Mouse (Mus musculus) heart, postnatal 0 days (tissue): ENCODE data around the gene Nat8. TPM values are rescaled to one million over a fixed set of nuclear protein-coding genes. Genes with fewer than 3 reads are reported as not detected.
"Not testable (repeated sequence)": the region's sequence is repeated elsewhere in the genome, so short reads cannot be mapped to it uniquely, and the experiment has no call there.

Experiments used
- ATAC-seq: fragments of 200-750 bp; cut with Nextera tagmentation; 2 replicates; pipeline ENCODE4 v1.8.0; 2017; ENCODE audit warnings: low read depth, moderate number of reproducible peaks, moderate library complexity; ENCODE audit not compliant: insufficient read depth
- DNase-seq: peaks from one replicate; pipeline ENCODE4 v3.0.0-alpha.2; 2016; ENCODE audit warnings: low spot score
- H3K27ac ChIP-seq: fragments of 300-500 bp; sonication (generic); 2 replicates; pipeline ENCODE4 v1.5.1; 2014; ENCODE audit warnings: low read depth, mild to moderate bottlenecking
- H3K27me3 ChIP-seq: fragments of 300-500 bp; sonication (generic); 2 replicates; pipeline ENCODE4 v1.6.1; 2014; ENCODE audit warnings: low read length, mixed read lengths; ENCODE audit not compliant: control insufficient read depth, insufficient read depth
- H3K36me3 ChIP-seq: fragments of 300-500 bp; sonication (generic); replicated peaks from 2 replicates; pipeline ENCODE4 v1.6.1; 2014; ENCODE audit warnings: low read length, mixed read lengths; ENCODE audit not compliant: control insufficient read depth, insufficient read depth
- H3K4me1 ChIP-seq: fragments of 300-500 bp; sonication (generic); 2 replicates; pipeline ENCODE4 v1.6.1; 2014; ENCODE audit warnings: antibody characterized with exemption; ENCODE audit not compliant: control insufficient read depth, insufficient read depth
- H3K4me2 ChIP-seq: fragments of 300-500 bp; sonication (generic); 2 replicates; pipeline ENCODE4 v1.6.1; 2014; ENCODE audit warnings: low read depth, mild to moderate bottlenecking, low read length, moderate library complexity
- H3K4me3 ChIP-seq: fragments of 300-500 bp; sonication (generic); 2 replicates; pipeline ENCODE4 v1.5.1; 2014; ENCODE audit warnings: low read depth, low read length
- H3K9ac ChIP-seq: fragments of 300-500 bp; sonication (generic); replicated peaks from 2 replicates; pipeline ENCODE4 v1.6.1; 2014; ENCODE audit warnings: low read depth, low read length, mixed read lengths
- H3K9me3 ChIP-seq: fragments of 300-500 bp; sonication (generic); replicated peaks from 2 replicates; pipeline ENCODE4 v1.6.1; 2016; ENCODE audit warnings: low read length; ENCODE audit not compliant: control insufficient read depth
- CTCF ChIP-seq: IDR thresholded peaks from 2 replicates; pipeline ENCODE4 v1.5.1; 2016; ENCODE audit warnings: antibody characterized with exemption, control low read depth, low read depth
- EP300 ChIP-seq: IDR thresholded peaks from 2 replicates; pipeline ENCODE4 v1.6.1; 2016; ENCODE audit warnings: antibody characterized with exemption, low read depth
- WGBS: fragments of 180-500 bp; shearing (Covaris S2); extraction: QIAGEN DNeasy Blood & Tissue Kit; methylation state at CpG from one replicate; pipeline ENCODE4 v1.1.7; 2014; 5-methylcytosine and 5-hydroxymethylcytosine counted together
- polyA plus RNA-seq: library from polyadenylated mRNA; unstranded; fragments of >200 nt; fragmentation: Nextera tagmentation; extraction: Ambion mirVana; gene quantifications from 2 replicates; pipeline ENCODE4 v1.2.1, GENCODE M21; 2015
- total RNA-seq: library from RNA; depleted of rRNA; stranded (reverse); fragments of >200 nt; gene quantifications from 2 replicates; pipeline ENCODE4 v1.2.3, GENCODE M21; 2014; ENCODE audit warnings: low replicate concordance

The Nat8 gene
- total and polyA plus RNA-seq, 2 experiments from 2014 or later = not detected

DNA sequence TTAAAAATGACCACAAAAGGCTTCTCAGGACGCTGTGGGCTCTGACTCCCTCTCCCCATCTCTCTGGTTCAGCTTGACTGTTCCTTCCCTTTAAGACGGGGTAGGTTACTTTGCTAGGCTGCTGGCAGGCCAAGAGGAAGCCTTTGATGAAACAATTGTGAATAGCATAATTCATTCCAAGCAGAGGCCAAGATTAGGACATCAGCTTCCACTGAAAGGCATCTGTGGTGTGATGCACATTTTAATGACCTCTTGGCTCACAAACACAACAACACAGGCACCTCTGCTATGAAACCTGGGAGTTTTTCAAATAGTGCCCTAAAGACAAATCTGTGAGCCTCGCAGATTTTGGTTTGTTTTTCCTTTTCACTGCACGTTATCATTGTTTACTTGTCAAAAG, 8.1 kb upstream of the Nat8 start:
- TF ChIP-seq EP300 (no peak), CTCF (no peak)
- no peak overlapping the region for H3K27ac ChIP-seq
- no peaks in the 10 kb centered on the region for H3K9me3 ChIP-seq
- no peaks in the 10 kb centered on the region for H3K36me3 ChIP-seq
- no peak overlapping the region for H3K4me3 ChIP-seq
- ATAC-seq (no peak), DNase-seq (no peak)
- no peak overlapping the region for H3K9ac ChIP-seq
- no peaks in the 10 kb centered on the region for H3K4me1 ChIP-seq
- no peak overlapping the region for H3K4me2 ChIP-seq
- H3K27me3 ChIP-seq = no peaks in the 10 kb centered on the region
- 65% methylated on average over 4 of the region's 4 CpGs for WGBS

DNA sequence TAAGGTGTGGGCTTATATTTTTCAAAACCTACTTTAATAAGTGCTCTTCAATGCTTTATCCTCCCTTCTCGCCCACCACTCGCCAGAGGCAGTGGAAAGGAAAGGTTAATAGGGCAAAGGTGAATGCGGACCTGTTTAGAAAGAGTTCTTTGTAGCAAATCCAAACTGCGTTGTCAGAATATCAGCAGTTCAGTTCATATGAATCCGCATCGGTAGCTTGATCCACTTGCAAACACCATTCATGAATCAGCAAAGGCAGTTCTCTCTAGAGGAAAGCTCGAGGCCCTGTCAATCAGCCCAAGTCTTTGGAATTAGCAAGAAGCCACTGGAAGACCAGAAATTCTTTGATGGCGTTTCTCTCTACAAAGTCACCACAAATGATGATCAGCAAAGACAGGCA, 6.8 kb upstream of the Nat8 start:
- Histone ChIP-seq H3K4me2 (no peak overlapping the region), H3K27ac (no peak overlapping the region), H3K4me3 (no peak overlapping the region), H3K4me1 (no peaks in the 10 kb centered on the region), H3K9me3 (no peaks in the 10 kb centered on the region), H3K9ac (no peak overlapping the region), H3K36me3 (no peaks in the 10 kb centered on the region), H3K27me3 (no peaks in the 10 kb centered on the region)
- no peak for ATAC-seq
- TF ChIP-seq EP300 = no peak
- TF ChIP-seq CTCF = no peak
- DNase-seq = no peak
- WGBS = 84% methylated on average over 8 of the region's 8 CpGs

DNA sequence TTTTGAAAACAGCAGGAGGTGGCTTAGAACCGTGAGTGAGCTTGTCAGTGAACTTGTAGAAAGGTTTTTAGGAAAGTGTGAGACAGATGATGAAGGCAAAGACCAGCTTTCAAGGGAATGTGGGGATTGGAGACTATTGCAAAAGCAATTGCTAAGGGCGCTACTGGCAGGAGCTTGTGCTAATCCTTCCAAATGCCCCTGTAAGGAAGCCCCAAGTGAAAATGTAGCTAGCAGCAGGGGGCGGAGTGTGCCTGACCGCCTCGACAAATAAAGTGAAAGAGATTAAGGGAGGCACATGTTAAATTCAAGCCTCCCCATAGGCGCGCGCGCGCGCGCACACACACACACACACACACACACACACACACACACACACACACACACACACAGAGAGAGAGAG, 5.4 kb upstream of the Nat8 start:
- H3K9me3 ChIP-seq, H3K4me3 ChIP-seq, H3K4me1 ChIP-seq, H3K36me3 ChIP-seq, H3K9ac ChIP-seq, H3K27ac ChIP-seq, H3K27me3 ChIP-seq: not testable (repeated sequence)
- H3K4me2 ChIP-seq = peak overlapping the region; percentile 18; the same call in 1 of the 2 replicates
- peak; percentile 38 for TF ChIP-seq CTCF
- ATAC-seq (peak; percentile 83; the same call in 1 of the 2 replicates), DNase-seq (peak; percentile 57)
- WGBS = 12% methylated on average over 12 of the region's 12 CpGs

DNA sequence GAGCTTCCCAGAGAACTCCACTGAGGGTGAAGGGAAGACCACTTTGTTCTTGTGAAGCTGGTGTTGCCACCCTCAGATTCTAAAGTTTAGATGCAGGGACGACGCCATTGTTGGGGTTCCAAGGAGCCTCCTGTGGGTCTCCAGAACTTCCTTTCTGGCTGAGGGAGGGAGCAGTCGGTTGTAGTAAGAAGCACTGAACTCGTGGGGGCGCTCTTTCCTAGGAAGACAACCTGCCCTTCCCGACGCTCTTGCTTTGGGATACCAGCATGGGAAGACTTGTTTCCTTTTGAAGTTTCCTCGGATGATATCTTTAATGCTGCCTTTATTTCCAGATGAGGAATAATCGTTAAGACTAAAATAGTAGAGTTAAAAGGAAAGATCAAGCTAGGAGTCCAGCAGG, 4.9 kb upstream of the Nat8 start:
- H3K4me2 ChIP-seq = peak overlapping the region; percentile 18; the same call in 1 of the 2 replicates
- 19% methylated on average over 8 of the region's 9 CpGs for WGBS
- H3K27ac ChIP-seq, H3K4me1 ChIP-seq, H3K4me3 ChIP-seq, H3K36me3 ChIP-seq, H3K9ac ChIP-seq, H3K9me3 ChIP-seq, H3K27me3 ChIP-seq, ATAC-seq: not testable (repeated sequence)
- peak; percentile 36; the same call in 1 of the 2 replicates for TF ChIP-seq CTCF
- peak; percentile 11 for DNase-seq

DNA sequence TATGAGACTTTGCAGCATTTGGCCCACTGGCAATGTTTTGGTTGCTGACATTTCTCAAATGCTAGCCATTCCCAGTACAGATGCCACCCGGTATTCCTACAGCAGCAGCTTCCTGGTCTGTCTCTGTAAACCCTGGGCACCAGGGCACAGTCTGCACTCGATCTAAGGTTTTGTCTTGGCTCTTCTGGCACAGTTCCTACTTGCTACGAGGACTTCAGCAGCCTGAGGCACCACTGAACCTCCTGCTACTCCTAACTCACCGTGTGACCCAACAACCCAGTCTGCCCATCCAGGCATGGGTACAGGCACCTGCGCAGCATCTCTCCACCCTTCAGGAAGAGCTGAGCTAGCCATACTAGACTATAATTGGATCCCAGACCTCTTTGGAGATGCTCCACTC, 4.2 kb upstream of the Nat8 start:
- H3K27me3 ChIP-seq, H3K9me3 ChIP-seq, ATAC-seq, H3K4me3 ChIP-seq, H3K36me3 ChIP-seq, H3K4me1 ChIP-seq, H3K9ac ChIP-seq, H3K27ac ChIP-seq, DNase-seq, H3K4me2 ChIP-seq: not testable (repeated sequence)
- WGBS = 66% methylated on average over 5 of the region's 5 CpGs

DNA sequence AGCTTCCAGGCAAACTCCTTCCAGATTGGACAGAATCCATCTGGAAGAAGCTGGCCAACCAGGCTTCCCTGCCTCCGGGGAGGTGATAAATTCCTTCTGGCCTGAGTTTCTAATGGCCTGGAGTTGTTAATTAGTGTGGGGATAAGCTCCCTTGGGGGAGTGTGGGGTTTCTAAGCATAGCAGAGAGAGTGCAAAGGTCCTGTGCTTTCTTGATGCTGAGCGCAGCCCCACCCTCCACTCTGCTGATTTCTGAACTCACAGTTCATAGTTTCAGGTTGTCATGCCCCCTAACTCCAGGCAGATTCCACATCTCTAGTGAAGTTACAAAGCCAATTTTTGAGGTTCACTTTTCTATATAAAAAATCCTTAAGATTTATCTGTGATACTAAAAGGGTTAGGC, 3.2 kb upstream of the Nat8 start:
- H3K9ac ChIP-seq, DNase-seq, H3K27ac ChIP-seq, H3K4me2 ChIP-seq, H3K4me3 ChIP-seq, ATAC-seq, H3K36me3 ChIP-seq, H3K4me1 ChIP-seq, H3K27me3 ChIP-seq, H3K9me3 ChIP-seq: not testable (repeated sequence)
- WGBS = 64% methylated on average over 1 of the region's 2 CpGs

DNA sequence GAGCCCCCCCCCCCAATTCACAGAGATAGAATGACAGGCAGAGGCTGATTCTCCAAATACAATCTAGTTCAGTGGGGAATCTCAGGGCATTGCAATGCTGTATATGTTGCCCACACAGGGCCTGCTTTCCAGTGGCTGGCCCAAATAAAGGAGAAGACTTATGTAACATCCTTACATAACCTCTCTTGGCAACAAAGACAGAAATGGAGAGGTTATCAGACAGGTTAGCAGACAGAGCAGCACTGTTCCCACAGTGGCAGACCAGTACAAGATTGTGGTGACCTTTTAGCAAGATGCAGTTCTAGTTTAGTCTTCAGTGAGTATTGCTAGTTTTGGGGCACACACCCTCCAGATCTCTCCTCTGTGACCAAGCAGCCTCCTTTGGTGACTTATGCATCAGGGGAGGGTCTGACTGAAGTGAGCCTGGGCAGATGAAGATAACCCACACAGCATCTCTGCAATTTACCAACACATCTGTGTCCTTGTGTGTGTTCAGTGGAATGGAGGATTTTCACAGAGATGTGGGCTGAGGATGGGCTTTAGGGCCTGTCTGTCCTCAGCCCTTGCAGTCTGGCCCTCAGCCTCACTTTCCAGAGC, 2.7 kb upstream of the Nat8 start:
- ATAC-seq, H3K9me3 ChIP-seq, H3K27me3 ChIP-seq, H3K4me1 ChIP-seq, H3K36me3 ChIP-seq, DNase-seq, H3K4me2 ChIP-seq, H3K4me3 ChIP-seq, H3K27ac ChIP-seq, H3K9ac ChIP-seq: not testable (repeated sequence)
